Mouse (Mus musculus) heart, adult 2 months (tissue): ENCODE results near the gene Rfng.

Source experiments
- CTCF ChIP-seq: fragments of 200-600 bp; IDR thresholded peaks from 2 replicates; pipeline ENCODE4 v1.8.1; 2022; ENCODE audit warnings: antibody characterized with exemption, mild to moderate bottlenecking, moderate library complexity
- EP300 ChIP-seq: fragments of 200-500 bp; IDR thresholded peaks from 2 replicates; pipeline ENCODE4 v1.6.1; 2011; ENCODE audit warnings: low read depth, low read length, control low read depth; ENCODE audit not compliant: insufficient read depth
- POLR2A ChIP-seq: fragments of 200-500 bp; IDR thresholded peaks from 2 replicates; pipeline ENCODE4 v1.6.1; 2011; ENCODE audit warnings: mild to moderate bottlenecking, low read depth, low read length, control low read depth; ENCODE audit not compliant: insufficient read depth

- TF ChIP-seq CTCF (no peak), EP300 (no peak), POLR2A (no peak)
Measured at GRCm38 (mm10) chr11:120804769-120805168, 20.8 kb upstream of the Rfng start.
